Mouse (Mus musculus) gastrocnemius, postnatal 14 days (tissue): ENCODE data around the gene Emp3. TPM values are rescaled to one million over a fixed set of nuclear protein-coding genes. Genes with fewer than 3 reads are reported as not detected.
"Not testable (repeated sequence)": the region's sequence is repeated elsewhere in the genome, so short reads cannot be mapped to it uniquely, and the experiment has no call there.

Experiments used
- DNase-seq: peaks from one replicate; pipeline ENCODE4 v3.0.0; 2021; ENCODE audit warnings: mixed read lengths
- intact Hi-C: fragments of 180-260 bp; cut with DNase I; formaldehyde crosslinking; loops from one replicate; pipeline ENCODE4 v1.15.1; 2025; ENCODE audit warnings: low total_unique reads
- total RNA-seq, 2 experiments: library from RNA; stranded (reverse); gene quantifications; 2 replicates each; pipeline ENCODE4 v1.2.3; 2021

The Emp3 gene
- total RNA-seq, 2 experiments from 2014 or later: 21.5 to 31.1 TPM

- DNase-seq: no peak
- intact Hi-C loops: no loop called here
Observed at GRCm38 (mm10) chr7:45917004-45917704, 4.0 kb downstream of the Emp3 start.

- DNase-seq: peak; percentile 90
- intact Hi-C loops: no loop called here
Observed at GRCm38 (mm10) chr7:45916056-45917003, 4.9 kb downstream of the Emp3 start.

- intact Hi-C loops: no loop called here
- no peak for DNase-seq
Observed at GRCm38 (mm10) chr7:45915011-45915410, 6.2 kb downstream of the Emp3 start.

GRCm38 (mm10) chr7:45914067-45914466, 7.1 kb downstream of the Emp3 start:
- intact Hi-C loops: no loop called here
- DNase-seq: no peak

- DNase-seq: no peak
- intact Hi-C loops: no loop called here
Observed at GRCm38 (mm10) chr7:45909145-45909544, 12.1 kb downstream of the Emp3 start.

GRCm38 (mm10) chr7:45908384-45908783, 12.8 kb downstream of the Emp3 start:
- intact Hi-C loops: no loop called here
- DNase-seq: no peak

GRCm38 (mm10) chr7:45906622-45907021, 14.6 kb downstream of the Emp3 start:
- intact Hi-C loops: no loop called here
- no peak for DNase-seq

- intact Hi-C loops: no loop called here
- no peak for DNase-seq
Observed at GRCm38 (mm10) chr7:45902481-45903002, 18.7 kb downstream of the Emp3 start.

- peak; percentile 23 for DNase-seq
- intact Hi-C loops: no loop called here
Observed at GRCm38 (mm10) chr7:45901562-45901961, 19.6 kb downstream of the Emp3 start.

GRCm38 (mm10) chr7:45898125-45898524, 23.1 kb downstream of the Emp3 start:
- not testable (repeated sequence) for DNase-seq

GRCm38 (mm10) chr7:45897258-45897757, 23.9 kb downstream of the Emp3 start:
- DNase-seq: peak; percentile 40
- intact Hi-C loops: no loop called here

More at GRCm38 (mm10) chr7:45898125-45898524, 23.1 kb downstream of the Emp3 start:
- intact Hi-C loops: not testable (repeated sequence)

- intact Hi-C loops: no loop called here
- DNase-seq: peak; percentile 98
Observed at GRCm38 (mm10) chr7:45896517-45897257, 24.5 kb downstream of the Emp3 start, which contains the start of the genes Syngr4 and Tmem143. Gene Syngr4 (minus strand): TSS chr7:45896714. Gene Tmem143 (plus strand): TSS chr7:45896941.

GRCm38 (mm10) chr7:45895931-45896516, 25.2 kb downstream of the Emp3 start:
- intact Hi-C loops: no loop called here
- DNase-seq: no peak

- DNase-seq: no peak
- intact Hi-C loops: no loop called here
Observed at GRCm38 (mm10) chr7:45892651-45893050, 28.6 kb downstream of the Emp3 start.

- intact Hi-C loops: no loop called here
- DNase-seq: no peak
Observed at GRCm38 (mm10) chr7:45887246-45887645, 34.0 kb downstream of the Emp3 start.

- DNase-seq: no peak
- intact Hi-C loops: no loop called here
Observed at GRCm38 (mm10) chr7:45881011-45881410, 40.2 kb downstream of the Emp3 start.

GRCm38 (mm10) chr7:45880531-45880930, 40.7 kb downstream of the Emp3 start:
- intact Hi-C loops: no loop called here
- DNase-seq: no peak

- intact Hi-C loops, DNase-seq: not testable (repeated sequence)
Observed at GRCm38 (mm10) chr7:45878278-45878677, 42.9 kb downstream of the Emp3 start, which contains the start of gene Grin2d. Gene Grin2d (minus strand): TSS chr7:45878378.

GRCm38 (mm10) chr7:45876895-45877294, 44.3 kb downstream of the Emp3 start:
- intact Hi-C loops: loop anchor here (2.0 kb wide), 1 partner anchor 136 kb away; no protein-coding TSS in a partner anchor
- no peak for DNase-seq
